Comparison of ENCODE assay signal across 8 mouse cellular contexts in the genomic region with DNA sequence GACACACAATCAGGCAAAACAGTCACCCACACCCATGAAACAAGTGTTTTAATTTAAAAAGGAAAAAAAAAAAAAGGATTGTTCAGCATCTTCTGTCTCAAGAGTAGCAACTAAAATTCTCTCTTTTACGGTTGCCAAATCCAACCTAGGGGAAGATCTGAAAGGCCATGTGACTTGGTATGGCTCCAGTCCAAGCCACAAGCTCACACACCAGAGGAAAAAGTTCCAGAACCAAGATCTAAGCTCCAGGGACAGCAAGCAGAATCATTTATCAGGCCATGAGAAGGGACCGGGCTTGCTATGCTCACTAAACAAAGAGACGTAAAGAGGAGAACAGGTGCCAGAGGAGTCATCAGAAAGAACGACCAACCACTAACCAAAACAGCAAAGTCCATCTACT. TPM values are rescaled to one million over a fixed set of nuclear protein-coding genes. Genes with fewer than 3 reads are reported as not detected.
DNase-seq lines count a peak whose midpoint lies in the region; ATAC-seq and TF ChIP-seq lines count a peak whose summit lies in the region.

No protein-coding gene starts in this region.

- ATAC-seq in hindbrain, embryonic 12.5 days (ENCODE audit: low FRiP score), result no peak
- ATAC-seq in liver, embryonic 15.5 days (ENCODE audit: insufficient read depth), result no peak
- ATAC-seq in stomach, embryonic 15.5 days (ENCODE audit: insufficient read depth, low FRiP score, low read depth), result no peak

- peak overlapping the region; percentile 97 for H3K27ac ChIP-seq in gastrocnemius, adult 2 months
- no peak overlapping the region; the same call in 1 of the 2 replicates for H3K27ac ChIP-seq in brown adipose tissue, adult 24 weeks (replicated peaks; ENCODE audit: low read depth, low read length)
- H3K27ac ChIP-seq in hindbrain, embryonic 12.5 days, result no peak overlapping the region
- no peak overlapping the region for H3K27ac ChIP-seq in liver, embryonic 15.5 days (replicated peaks)
- H3K27ac ChIP-seq in stomach, embryonic 15.5 days, result no peak overlapping the region; the same call in 1 of the 2 replicates

- 0 out of 2 replicates have a peak overlapping the region, but pooled peaks have one; percentile 18 for H3K9ac ChIP-seq in hindbrain, embryonic 12.5 days
- H3K9ac ChIP-seq in liver, embryonic 15.5 days, result peak overlapping the region; percentile 48; the same call in 1 of the 2 replicates
- no peak overlapping the region for H3K9ac ChIP-seq in stomach, embryonic 15.5 days

- intact Hi-C loops in gastrocnemius, adult 2 months (cut with DNase I), result loop anchor here (10.0 kb wide), 1 partner anchor 763 kb away; a partner anchor contains a TSS

- H3K9me3 ChIP-seq in hindbrain, embryonic 12.5 days (replicated peaks), result no peaks in the 10 kb centered on the region
- H3K9me3 ChIP-seq in liver, embryonic 15.5 days (replicated peaks), result no peaks in the 10 kb centered on the region
- no peaks in the 10 kb centered on the region for H3K9me3 ChIP-seq in stomach, embryonic 15.5 days

- peak overlapping the region; percentile 97 for H3K4me3 ChIP-seq in gastrocnemius, adult 2 months
- peak overlapping the region; percentile 19; the same call in 1 of the 2 replicates for H3K4me3 ChIP-seq in brown adipose tissue, adult 24 weeks (ENCODE audit: insufficient read depth, low read depth, low read length)
- H3K4me3 ChIP-seq in hindbrain, embryonic 12.5 days, result peak overlapping the region; percentile 6; the same call in 1 of the 2 replicates
- H3K4me3 ChIP-seq in liver, embryonic 15.5 days (replicated peaks), result peak overlapping the region; percentile 88
- peak overlapping the region; percentile 77 for H3K4me3 ChIP-seq in stomach, embryonic 15.5 days (replicated peaks)

- peak; percentile 31 for DNase-seq in gastrocnemius, adult 2 months
- no peak for DNase-seq in gastrocnemius, adult 18-20 months (ENCODE audit: low spot score)
- DNase-seq in urinary bladder, postnatal 14 days (ENCODE audit: low spot score), result no peak
- DNase-seq in layer of hippocampus, adult 11-12 months (ENCODE audit: low spot score), result no peak

- H3K4me2 ChIP-seq in hindbrain, embryonic 12.5 days (replicated peaks), result peak overlapping the region; percentile 90
- H3K4me2 ChIP-seq in liver, embryonic 15.5 days, result peak overlapping the region; percentile 96
- peak overlapping the region; percentile 78 for H3K4me2 ChIP-seq in stomach, embryonic 15.5 days

- no peaks in the 10 kb centered on the region for H3K27me3 ChIP-seq in hindbrain, embryonic 12.5 days
- H3K27me3 ChIP-seq in liver, embryonic 15.5 days, result no peaks in the 10 kb centered on the region
- H3K27me3 ChIP-seq in stomach, embryonic 15.5 days (replicated peaks), result no peaks in the 10 kb centered on the region

- TF ChIP-seq CTCF in gastrocnemius, adult 2 months (IDR thresholded peaks at IDR 0.05), result no peak

- WGBS in hindbrain, embryonic 12.5 days, result 49% methylated on average over 4 of the region's 4 CpGs
- 23% methylated on average over 4 of the region's 4 CpGs for WGBS in liver, embryonic 15.5 days (ENCODE audit: insufficient replicate concordance)
- 25% methylated on average over 4 of the region's 4 CpGs for WGBS in stomach, embryonic 15.5 days

- H3K4me1 ChIP-seq in brown adipose tissue, adult 24 weeks (ENCODE audit: control insufficient read depth, insufficient read depth, insufficient read length, low read length), result peaks cover 14% of the 10 kb centered on the region
- peaks cover 24% of the 10 kb centered on the region for H3K4me1 ChIP-seq in hindbrain, embryonic 12.5 days
- peaks cover 41% of the 10 kb centered on the region for H3K4me1 ChIP-seq in liver, embryonic 15.5 days (replicated peaks)
- H3K4me1 ChIP-seq in stomach, embryonic 15.5 days, result peaks cover 8% of the 10 kb centered on the region; the same call in 1 of the 2 replicates

- H3K36me3 ChIP-seq in hindbrain, embryonic 12.5 days, result no peaks in the 10 kb centered on the region
- no peaks in the 10 kb centered on the region for H3K36me3 ChIP-seq in liver, embryonic 15.5 days (replicated peaks)
- no peaks in the 10 kb centered on the region for H3K36me3 ChIP-seq in stomach, embryonic 15.5 days

RNA-seq across cellular contexts. Expression of a gene that starts 1.5 kb away (rescaled TPM):
- 10 to 100 TPM; 59.4 to 68.6 TPM for total RNA-seq in gastrocnemius, adult 2 months (2021)
- 10 to 100 TPM; 57.4 to 66.2 TPM for total RNA-seq in gastrocnemius, adult 18-20 months (2021)
- 13.6 and 14.7 TPM in 2 replicates for polyA plus RNA-seq in brown adipose tissue, adult 24 weeks (2012; ENCODE audit: insufficient read depth, insufficient read length, missing spikeins)
- 42.3 and 50.8 TPM in 2 replicates for polyA plus RNA-seq in hindbrain, embryonic 12.5 days (2016; fragmentation: Nextera tagmentation; extraction: Ambion mirVana)
- 18.3 and 19.7 TPM in 2 replicates for polyA plus RNA-seq in liver, embryonic 15.5 days (2015; fragmentation: Nextera tagmentation; extraction: Ambion mirVana)
- 52.9 and 53.9 TPM in 2 replicates for polyA plus RNA-seq in stomach, embryonic 15.5 days (2015; fragmentation: Nextera tagmentation; extraction: Ambion mirVana)

RNA-seq across cellular contexts. Expression of a gene that starts 1.8 kb away (rescaled TPM):
- total RNA-seq in gastrocnemius, adult 2 months (2021), result under 1 TPM in 1 of 2 experiments, not detected in 1; 0.64 TPM
- under 1 TPM; 0.34 to 0.38 TPM for total RNA-seq in gastrocnemius, adult 18-20 months (2021)
- polyA plus RNA-seq in brown adipose tissue, adult 24 weeks (2012; ENCODE audit: insufficient read depth, insufficient read length, missing spikeins), result not detected in 2 replicates
- polyA plus RNA-seq in hindbrain, embryonic 12.5 days (2016; fragmentation: Nextera tagmentation; extraction: Ambion mirVana), result 0.35 and 1.3 TPM in 2 replicates
- polyA plus RNA-seq in liver, embryonic 15.5 days (2015; fragmentation: Nextera tagmentation; extraction: Ambion mirVana), result 0.08 TPM in 2 replicates
- polyA plus RNA-seq in stomach, embryonic 15.5 days (2015; fragmentation: Nextera tagmentation; extraction: Ambion mirVana), result 0.17 and 0.58 TPM in 2 replicates

RNA-seq across cellular contexts. Expression of a gene that starts 24.4 kb away (rescaled TPM):
- total RNA-seq in gastrocnemius, adult 2 months (2021), result 1 to 10 TPM; 6.3 to 7.7 TPM
- 1 to 10 TPM; 5.7 to 8.1 TPM for total RNA-seq in gastrocnemius, adult 18-20 months (2021)
- 30.5 and 58.5 TPM in 2 replicates for polyA plus RNA-seq in brown adipose tissue, adult 24 weeks (2012; ENCODE audit: insufficient read depth, insufficient read length, missing spikeins)
- polyA plus RNA-seq in hindbrain, embryonic 12.5 days (2016; fragmentation: Nextera tagmentation; extraction: Ambion mirVana), result 182 and 186 TPM in 2 replicates
- 246 and 270 TPM in 2 replicates for polyA plus RNA-seq in liver, embryonic 15.5 days (2015; fragmentation: Nextera tagmentation; extraction: Ambion mirVana)
- 208 and 215 TPM in 2 replicates for polyA plus RNA-seq in stomach, embryonic 15.5 days (2015; fragmentation: Nextera tagmentation; extraction: Ambion mirVana)

RNA-seq across cellular contexts. Expression of a gene that starts 30.0 kb away (rescaled TPM):
- 1 to 10 TPM in 1 of 2 experiments, under 1 TPM in 1; 0.97 to 1.3 TPM for total RNA-seq in gastrocnemius, adult 2 months (2021)
- total RNA-seq in gastrocnemius, adult 18-20 months (2021), result 1 to 10 TPM; 1.3 to 1.7 TPM
- 3.3 and 3.5 TPM in 2 replicates for polyA plus RNA-seq in brown adipose tissue, adult 24 weeks (2012; ENCODE audit: insufficient read depth, insufficient read length, missing spikeins)
- polyA plus RNA-seq in hindbrain, embryonic 12.5 days (2016; fragmentation: Nextera tagmentation; extraction: Ambion mirVana), result 161 TPM in 2 replicates
- 134 and 140 TPM in 2 replicates for polyA plus RNA-seq in liver, embryonic 15.5 days (2015; fragmentation: Nextera tagmentation; extraction: Ambion mirVana)
- 155 and 165 TPM in 2 replicates for polyA plus RNA-seq in stomach, embryonic 15.5 days (2015; fragmentation: Nextera tagmentation; extraction: Ambion mirVana)

RNA-seq across cellular contexts. Expression of a gene that starts 30.2 kb away (rescaled TPM):
- total RNA-seq in gastrocnemius, adult 2 months (2021), result 10 to 100 TPM in 1 of 2 experiments, 1 to 10 TPM in 1; 9.0 to 11.7 TPM
- 1 to 10 TPM; 8.4 TPM for total RNA-seq in gastrocnemius, adult 18-20 months (2021)
- 16.3 and 19.4 TPM in 2 replicates for polyA plus RNA-seq in brown adipose tissue, adult 24 weeks (2012; ENCODE audit: insufficient read depth, insufficient read length, missing spikeins)
- 33.3 and 33.8 TPM in 2 replicates for polyA plus RNA-seq in hindbrain, embryonic 12.5 days (2016; fragmentation: Nextera tagmentation; extraction: Ambion mirVana)
- polyA plus RNA-seq in liver, embryonic 15.5 days (2015; fragmentation: Nextera tagmentation; extraction: Ambion mirVana), result 20.6 and 23.1 TPM in 2 replicates
- 33.7 and 35.6 TPM in 2 replicates for polyA plus RNA-seq in stomach, embryonic 15.5 days (2015; fragmentation: Nextera tagmentation; extraction: Ambion mirVana)

Comparison
In these comparisons a context has a peak if more than half of its experiments do, and no peak if none do; other contexts are left out.
1. H3K4me3 ChIP-seq: peak in every context shown above with its lines; median percentile 97 in gastrocnemius, adult 2 months; 88 in liver, embryonic 15.5 days; 77 in stomach, embryonic 15.5 days; 19 in brown adipose tissue, adult 24 weeks; 6 in hindbrain, embryonic 12.5 days.